Mouse (Mus musculus): ENCODE measurements around the gene Thumpd2. TPM values are rescaled to one million over a fixed set of nuclear protein-coding genes. Genes with fewer than 3 reads are reported as not detected.

The Thumpd2 gene
- 1 to 10 TPM; 5.1 to 8.8 TPM for total RNA-seq (2021)
- long read RNA-seq, experiment 1, transcript Thumpd2-201 (10 exons, 1,833 nt), result major isoform, 18 of 30 reads
- long read RNA-seq, experiment 1, partial matches to known transcripts, result 2 of 30 reads
- long read RNA-seq, experiment 1, other reads (novel, unspliced or antisense), result 10 of 30 reads
- long read RNA-seq, experiment 2, partial matches to known transcripts, result 1 of 6 reads
- long read RNA-seq, experiment 2, other reads (novel, unspliced or antisense), result 3 of 6 reads

GRCm38 (mm10) chr17:81064979-81065311 lies at the start of gene Thumpd2:
Gene Thumpd2 (minus strand): TSS chr17:81065082.
- DNase-seq, result peak; percentile 91 to 94

DNA sequence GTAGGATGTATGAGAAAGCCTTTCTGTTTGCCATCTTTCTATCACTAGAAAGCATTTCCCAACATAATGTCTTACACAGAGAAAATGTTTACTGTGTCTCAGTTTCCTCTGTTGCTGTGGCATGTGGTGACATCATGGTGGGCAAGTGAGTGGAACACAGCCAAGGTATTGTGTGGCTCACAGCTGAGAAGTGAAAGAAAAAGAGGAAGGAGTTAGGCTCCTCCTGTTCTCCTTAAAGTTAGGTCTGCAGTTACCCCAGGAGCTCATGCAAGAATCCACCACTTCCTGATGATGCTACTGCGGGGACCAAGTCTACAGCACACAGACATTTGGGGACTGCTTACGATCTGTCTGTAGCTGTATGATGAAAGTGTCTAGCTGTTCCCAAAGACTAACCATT lies 39.4 kb upstream of the Thumpd2 start:
- no peak for DNase-seq

DNA sequence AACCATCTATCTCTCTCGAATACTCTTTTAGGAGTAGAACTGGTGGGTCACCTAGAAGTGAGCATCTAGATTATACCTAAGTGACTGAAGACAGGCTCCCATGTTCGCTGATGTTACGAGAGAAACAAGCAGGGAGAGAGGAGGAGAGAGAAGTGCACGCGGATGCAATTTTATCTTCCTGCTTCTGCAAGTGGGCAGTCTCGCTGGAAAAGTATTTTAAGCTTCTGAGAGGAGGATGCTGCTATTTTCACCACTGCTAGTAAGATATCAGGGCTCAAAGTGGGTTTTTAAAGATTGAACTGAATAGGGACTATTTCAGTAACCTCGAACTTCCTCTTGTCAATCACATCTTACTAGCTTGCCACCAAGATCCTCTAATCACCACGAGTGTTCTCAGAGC lies 38.0 kb upstream of the Thumpd2 start:
- no peak for DNase-seq

DNA sequence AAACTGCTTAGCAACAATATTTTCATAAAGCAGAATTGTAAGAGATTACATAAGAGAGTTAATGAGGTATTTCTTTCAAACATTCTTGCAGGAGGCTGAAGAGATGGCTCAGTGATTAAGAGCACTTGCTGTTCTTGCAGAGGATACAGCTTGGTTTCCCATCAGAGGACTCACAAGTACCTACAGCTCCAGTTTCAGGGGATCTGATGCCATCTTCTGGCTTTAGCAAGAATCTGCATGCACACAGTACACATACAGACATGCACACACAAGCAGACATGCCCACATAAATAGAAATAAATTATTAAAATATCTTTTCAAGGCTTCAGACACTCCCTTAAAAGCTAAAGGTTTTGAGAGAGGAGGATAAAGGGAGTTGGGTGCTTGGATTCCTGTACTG lies 33.6 kb upstream of the Thumpd2 start:
- DNase-seq, result no peak

DNA sequence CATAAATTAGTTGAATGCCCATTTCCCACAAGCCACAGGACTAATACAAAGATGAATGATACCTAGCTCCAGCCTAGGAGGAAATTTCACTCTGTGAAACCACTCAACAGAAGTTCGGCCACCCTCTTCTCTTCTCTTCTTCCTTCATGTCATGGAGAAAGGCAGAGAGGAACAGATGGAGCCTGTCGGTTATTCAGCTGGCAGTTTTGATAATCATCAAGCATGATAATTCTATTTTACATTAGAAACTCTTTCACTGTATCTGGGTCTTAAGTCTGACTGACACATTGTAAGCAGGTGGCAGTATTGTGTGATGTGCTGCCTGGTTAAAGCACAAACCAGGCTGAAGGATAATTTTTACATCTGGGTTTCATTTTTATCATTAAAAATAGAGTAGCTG lies 31.6 kb upstream of the Thumpd2 start:
- no peak for DNase-seq

- no peak for DNase-seq
These were observed 27.9 kb upstream of the Thumpd2 start for GRCm38 (mm10) chr17:81092794-81093193.

DNA sequence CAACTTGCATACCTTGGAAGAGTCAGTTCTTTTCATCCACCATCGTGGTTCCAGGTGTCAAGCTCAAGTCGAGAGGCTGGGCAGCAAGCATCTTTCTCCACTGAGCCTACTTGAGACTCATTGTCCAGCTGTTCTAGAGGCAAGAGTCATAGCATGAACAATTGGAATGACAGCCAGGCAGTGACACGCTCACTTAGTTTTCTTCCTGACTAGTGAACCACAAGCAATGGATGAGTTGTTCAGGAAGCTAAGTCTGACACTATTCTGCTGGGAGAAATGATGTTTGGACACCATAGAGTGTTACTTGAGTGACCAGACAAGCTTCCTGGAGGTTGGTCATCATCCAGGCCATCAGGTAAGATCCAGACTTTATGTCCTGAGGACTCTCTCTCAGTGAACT lies 24.0 kb upstream of the Thumpd2 start:
- no peak for DNase-seq

DNA sequence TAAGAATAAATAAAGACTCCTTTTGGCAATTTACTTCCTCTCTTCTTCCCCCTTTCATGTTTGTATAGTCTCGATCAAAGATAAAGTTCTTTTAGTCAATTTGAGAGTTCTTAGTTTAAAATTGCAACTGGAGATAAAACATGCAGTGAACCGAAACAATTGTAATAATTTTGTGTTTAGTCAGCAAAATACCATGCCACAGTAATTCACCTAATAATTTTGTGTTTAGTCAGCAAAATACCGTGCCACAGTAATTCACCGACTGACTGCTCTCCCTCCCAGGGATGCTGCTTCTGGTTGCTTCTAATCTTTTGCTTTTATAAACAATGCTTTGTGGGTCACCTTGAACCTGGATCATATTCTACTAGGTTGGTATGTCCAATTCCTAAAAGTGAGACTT lies 22.9 kb upstream of the Thumpd2 start:
- DNase-seq, result no peak

DNA sequence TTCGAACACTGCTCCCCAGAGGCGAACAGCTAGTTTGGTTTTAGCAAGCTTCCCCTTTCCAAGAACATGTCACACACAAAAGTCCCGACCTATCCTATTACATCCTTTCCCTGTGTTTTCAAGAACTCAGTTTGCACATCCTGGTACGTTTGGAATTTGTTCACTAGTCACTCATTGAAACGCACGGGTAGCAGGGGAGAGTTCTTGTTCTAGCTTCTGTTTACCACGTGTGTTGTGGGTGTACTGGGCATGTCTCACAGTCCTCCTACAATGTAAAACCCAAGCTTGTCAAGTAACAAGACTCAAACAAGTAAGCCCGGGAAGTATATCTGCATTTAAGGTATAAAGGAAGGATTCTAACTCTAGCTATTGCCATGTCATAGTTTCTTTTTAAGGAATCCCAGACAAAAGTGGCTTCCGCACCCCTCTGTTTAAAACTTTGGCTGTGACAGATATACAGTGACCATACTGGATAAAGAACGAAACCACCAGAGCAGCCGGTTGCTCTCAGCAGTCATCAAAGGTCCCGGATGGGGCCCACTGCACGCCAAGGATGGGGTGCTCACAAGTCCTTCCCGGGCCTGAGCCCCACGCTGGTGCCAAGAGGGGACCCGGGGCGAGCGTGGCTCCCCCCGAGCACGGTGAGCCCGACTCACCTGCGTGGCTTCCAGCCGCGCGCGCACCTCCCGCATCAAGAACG lies 453 bp downstream of the Thumpd2 start:
- DNase-seq, result peak; percentile 10 to 11

DNA sequence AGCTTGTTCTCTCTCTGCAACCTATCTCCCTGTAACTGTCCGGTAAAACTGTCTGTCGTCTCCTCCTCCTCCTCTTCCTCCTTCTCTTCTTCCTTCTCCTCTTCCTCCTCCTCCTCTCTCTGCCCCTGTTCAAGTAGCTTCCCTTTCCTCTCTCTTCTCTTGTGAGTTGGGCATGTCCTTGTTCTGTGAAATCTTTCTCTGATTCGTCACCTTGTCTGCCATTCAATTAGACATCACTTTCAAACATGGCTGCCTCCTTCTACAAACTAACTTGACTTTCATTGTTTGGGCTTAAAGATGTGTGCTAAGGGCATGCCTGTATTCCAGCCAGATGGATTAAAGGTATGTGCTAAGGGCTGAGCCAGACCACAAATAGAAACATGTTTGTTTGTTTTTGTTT lies 1.5 kb downstream of the Thumpd2 start:
- DNase-seq, result no peak

DNA sequence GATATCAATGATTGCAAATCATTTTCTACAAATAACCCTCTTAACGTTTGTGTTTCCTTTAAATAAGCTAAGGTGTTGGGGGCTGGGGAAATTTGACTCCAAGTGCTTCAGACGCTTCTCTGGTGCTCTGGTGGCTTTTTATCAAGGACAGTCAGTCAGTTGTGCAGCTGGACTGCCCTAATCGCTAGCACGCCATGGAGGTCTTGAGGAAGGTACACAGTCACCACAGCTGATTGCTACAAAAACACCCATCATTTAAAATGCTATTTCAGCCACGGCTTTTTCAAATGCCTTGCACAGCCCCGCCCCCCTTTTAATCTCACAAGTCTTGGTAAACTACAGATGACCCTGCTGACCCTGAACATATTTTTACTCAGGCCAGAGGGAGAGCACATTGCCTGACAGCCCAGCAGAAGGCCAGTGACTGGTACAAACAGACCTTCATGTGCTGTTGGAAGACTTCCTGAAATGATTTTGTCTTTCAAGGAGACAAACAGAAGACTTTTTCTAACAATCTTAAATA lies 2.5 kb downstream of the Thumpd2 start:
- peak; percentile 14 to 20 for DNase-seq

DNA sequence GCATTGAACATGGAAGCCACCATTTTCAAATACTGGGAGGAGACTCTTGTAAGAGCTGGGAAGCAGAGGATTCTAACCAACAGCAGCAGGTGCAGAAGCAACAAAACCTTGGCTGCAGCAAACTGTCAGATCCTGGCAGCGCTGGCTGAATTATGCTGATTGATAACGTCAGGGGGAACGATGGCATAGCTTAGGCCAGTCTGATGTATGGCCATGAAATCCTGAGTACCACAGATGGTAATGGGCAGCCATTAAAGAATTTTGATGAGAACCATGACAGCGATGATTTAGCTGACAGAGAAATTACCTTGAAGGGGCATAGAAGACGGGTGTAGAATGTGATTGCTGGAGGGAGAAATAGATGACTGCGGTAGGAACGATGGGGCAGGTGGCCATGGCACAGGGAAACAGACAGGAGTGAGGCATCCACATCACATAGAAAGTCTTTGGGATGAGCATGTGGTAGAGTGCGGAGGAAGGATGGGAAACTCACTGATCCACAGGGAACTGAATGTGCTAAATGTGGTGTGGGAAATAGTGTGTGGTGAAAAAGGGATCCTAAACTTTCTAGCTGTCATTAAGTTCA lies 8.0 kb downstream of the Thumpd2 start:
- no peak for DNase-seq

DNA sequence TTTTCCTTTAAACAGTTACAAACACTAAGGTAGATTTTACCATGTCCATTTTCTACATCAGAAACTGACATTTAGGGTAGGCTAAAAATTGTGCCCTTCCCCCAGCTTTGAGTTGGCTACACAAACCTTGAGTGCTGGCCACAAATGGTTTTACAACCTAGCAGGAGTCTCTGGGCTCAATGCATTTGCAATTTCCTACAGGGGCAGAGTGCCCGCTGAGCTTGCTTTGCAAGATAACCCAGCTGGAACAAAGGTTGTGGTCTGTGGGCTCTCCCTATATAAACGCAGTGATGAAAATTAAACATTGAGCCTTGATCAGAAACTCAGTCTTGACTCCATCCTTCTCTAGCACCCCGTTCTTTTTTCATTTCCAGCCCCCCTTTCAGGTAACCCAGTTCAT lies 8.8 kb downstream of the Thumpd2 start:
- DNase-seq, result no peak

DNA sequence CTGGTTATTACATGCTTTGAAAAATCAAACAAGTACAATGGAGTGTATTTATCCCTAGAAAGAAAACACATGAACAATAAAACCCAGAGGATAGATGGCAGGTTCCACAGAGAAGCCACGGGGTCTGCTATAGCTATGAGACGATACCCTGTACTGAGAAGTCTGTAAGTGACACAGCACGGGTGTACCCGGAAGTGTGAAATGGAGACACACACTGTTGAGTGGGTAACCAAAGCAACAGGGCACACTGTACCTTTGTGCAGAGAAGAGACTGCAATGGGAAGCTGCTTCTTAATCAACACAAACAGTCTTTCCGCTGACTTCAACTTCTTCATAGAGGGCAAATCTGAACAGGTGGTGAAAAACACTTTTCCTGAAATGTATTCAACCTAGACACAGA lies 9.4 kb downstream of the Thumpd2 start:
- no peak for DNase-seq

GRCm38 (mm10) chr17:81053274-81053673 lies 11.6 kb downstream of the Thumpd2 start:
- no peak for DNase-seq

DNA sequence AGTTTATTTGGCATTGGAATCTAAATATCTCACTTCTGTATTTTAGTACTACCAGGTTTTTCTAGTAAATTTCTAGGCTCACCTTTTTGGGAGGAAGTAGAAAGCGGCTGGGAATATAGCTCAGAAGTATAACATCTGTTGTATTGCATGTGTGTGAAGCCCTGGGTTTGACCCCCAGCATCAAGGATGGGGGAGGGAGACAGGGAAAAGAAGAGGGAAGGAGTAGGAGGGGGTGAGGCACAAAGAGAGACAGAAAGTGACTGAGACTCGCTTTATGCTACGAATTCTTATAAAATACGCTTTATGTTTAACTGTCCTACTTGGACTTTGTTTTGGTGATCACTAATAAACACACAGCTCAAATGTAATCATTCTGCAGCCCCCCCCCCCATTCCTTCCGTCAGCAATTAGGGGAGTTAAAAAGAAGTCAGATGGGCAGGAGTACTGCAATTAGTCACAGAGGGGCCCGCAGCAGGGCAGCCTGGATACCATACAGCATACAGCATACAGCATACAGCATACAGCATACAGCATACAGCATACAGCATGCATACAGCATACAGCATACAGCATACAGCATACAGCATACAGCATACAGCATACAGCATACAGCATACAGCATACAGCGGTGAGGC lies 16.8 kb downstream of the Thumpd2 start:
- DNase-seq, result no peak

GRCm38 (mm10) chr17:81045525-81046150 lies 19.2 kb downstream of the Thumpd2 start:
- peak; percentile 56 to 59 for DNase-seq

- no peak for DNase-seq
These were observed 19.8 kb downstream of the Thumpd2 start for GRCm38 (mm10) chr17:81045115-81045514.

DNA sequence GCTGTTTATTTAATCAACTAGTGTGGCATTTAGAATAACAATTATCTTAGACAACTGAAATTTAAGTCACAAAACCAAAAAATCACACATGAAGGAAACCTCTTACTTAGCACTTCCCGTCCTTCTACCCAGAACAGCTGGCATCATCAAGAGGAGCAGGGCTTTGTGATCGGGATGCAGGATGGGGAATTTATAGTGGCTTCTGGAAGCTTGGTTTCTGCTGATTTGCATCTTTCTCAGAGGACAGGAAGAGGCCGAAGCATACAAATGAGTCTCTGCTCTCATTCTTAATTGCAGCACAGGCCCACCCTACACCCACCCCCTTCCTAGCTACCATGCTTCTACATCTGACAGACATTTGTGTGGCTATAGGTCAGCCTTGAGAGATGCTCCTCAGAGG lies 20.5 kb downstream of the Thumpd2 start:
- DNase-seq, result no peak

DNA sequence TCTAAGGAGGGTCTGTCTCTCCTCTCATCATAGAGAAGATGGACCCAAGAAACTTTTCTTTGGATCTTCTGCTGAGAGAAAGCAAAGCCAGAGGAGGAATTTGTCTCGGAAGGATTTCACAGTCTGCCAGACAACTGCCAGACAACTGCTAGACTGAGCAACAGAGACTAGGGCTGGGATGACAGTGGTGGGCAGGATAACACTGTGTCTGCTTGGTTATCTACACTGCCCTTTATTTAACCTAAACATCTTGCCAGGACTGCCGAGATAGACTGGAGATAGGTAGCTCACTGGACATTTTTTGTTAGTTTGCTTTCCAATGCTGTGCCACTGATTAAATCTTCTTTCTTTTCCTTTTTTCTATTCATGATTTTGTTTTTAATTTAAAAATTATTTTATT lies 23.2 kb downstream of the Thumpd2 start:
- no peak for DNase-seq

DNA sequence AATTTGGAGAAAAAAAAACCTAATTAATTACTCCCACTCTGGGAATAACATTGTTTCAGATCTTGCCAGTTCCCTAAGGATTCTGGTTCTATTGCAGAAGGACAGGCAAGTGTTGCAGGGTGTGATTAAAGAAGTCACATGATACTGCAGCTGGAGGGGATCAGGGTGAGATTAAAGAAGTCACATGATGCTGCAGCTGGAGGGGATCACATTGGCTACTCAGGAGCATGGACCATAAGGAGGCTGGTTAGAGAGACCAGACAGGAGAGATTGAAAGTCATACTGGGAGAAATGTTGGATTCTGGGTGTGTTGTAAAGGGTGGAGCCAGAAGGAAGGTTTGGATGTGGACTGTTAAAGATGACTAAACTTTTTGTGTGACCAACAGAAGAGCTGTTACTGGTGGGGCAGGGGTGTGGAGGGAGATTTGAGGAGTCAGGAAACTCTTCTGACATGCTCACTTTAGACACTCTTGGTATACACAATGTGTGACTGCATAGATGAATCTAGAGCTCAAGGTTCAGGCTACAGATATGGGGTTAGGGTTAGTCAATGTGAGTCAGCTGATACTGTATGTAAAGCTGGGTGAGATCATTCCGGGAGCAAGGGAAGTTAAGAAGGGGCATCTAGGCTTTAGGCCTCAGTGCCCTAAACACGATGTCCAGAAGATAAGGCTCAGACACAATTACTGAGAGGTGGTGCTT lies 26.0 kb downstream of the Thumpd2 start:
- no peak for DNase-seq

GRCm38 (mm10) chr17:81035354-81035753 lies 29.5 kb downstream of the Thumpd2 start:
- DNase-seq, result no peak
